Mouse (Mus musculus): ENCODE results near the gene Vmn1r159.
"Not testable (repeated sequence)": the region's sequence is repeated elsewhere in the genome, so short reads cannot be mapped to it uniquely, and the experiment has no call there.

The Vmn1r159 gene

DNA sequence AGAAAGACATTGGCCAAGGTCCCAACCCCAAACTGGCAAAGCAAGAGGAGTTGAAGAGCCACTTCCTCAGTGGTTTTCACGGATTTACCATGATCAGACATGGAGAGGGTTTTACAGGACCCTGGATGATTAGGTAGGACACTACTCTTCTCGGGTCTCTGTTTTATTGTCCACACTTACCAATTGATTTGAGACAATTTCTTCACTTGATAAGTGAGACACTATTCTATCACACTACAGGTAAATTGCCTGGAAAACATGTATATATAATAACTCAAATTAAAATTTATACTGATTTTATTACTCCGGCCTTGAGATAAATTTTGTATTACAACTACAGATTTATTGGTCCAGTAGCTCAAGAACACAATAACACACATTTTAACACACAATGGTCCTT lies at the start of gene Vmn1r159:
Gene Vmn1r159 (minus strand): TSS at position 101 of the 400 bp plus-strand sequence.
- DNase-seq (ENCODE audit: low read depth) = not testable (repeated sequence)

DNA sequence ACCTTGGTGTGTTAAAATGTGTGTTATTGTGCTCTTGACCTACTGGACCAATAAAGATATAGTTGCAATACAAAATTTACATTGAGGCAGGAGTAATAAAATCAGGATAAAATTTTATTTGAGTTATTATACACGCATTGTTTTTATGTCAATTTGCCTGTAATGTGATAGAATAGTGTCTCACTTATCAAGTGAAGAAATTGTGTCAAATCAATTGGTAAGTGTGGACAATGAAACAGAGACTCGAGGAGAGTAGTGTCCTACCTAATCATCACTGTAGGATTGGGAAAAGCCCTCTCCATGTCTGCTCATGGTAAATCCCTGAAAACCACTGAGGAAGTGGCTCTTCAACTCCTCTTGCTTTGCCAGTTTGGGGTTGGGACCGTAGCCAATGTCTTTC lies 27.5 kb upstream of the Vmn1r159 start, which contains the start of gene Vmn1r160:
Gene Vmn1r160 (plus strand): TSS at position 301 of the 400 bp plus-strand sequence.
- DNase-seq (ENCODE audit: low read depth) = not testable (repeated sequence)
